Mouse (Mus musculus) spleen, adult 2 months (tissue): ENCODE measurements around the gene Saxo2.

ENCODE experiments used
- CTCF ChIP-seq: fragments of 200-500 bp; IDR thresholded peaks from 2 replicates; pipeline ENCODE4 v1.5.1; 2011; ENCODE audit warnings: mild to moderate bottlenecking, inconsistent platforms; ENCODE audit not compliant: insufficient read depth, insufficient read length, insufficient replicate concordance; ENCODE audit errors: extremely low read depth
- POLR2A ChIP-seq: fragments of 200-500 bp; IDR thresholded peaks from 2 replicates; pipeline ENCODE4 v1.6.1; 2011; ENCODE audit warnings: low read depth, low read length, inconsistent platforms

DNA sequence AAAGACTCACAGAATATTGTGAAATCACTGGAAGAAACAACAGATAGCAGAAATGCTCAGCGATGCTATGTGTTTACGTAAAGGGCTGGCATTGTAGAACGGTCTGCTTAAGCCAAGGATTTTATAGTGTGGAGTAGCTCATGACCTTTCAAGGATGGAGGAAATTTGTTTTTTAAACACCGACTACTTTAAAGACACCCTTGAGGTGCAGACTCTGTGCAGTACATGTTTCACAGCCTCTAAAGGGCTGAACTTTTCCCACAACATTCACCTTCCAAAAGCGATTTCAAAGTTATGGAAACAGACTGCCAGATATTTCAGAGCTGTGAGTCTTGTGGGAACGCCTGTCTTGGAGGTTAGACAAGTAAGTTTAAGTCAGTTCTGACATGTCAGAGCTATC is 57.4 kb downstream of the Saxo2 start:
- no peak for TF ChIP-seq POLR2A
- no peak for TF ChIP-seq CTCF
